Mouse (Mus musculus): Measurements from ENCODE around the gene Rgs3. TPM values are rescaled to one million over a fixed set of nuclear protein-coding genes. Genes with fewer than 3 reads are reported as not detected.
A peak's percentile ranks its signal among the peaks of the same experiment; 100 is the strongest.

Gene Rgs3
- total RNA-seq, 2 experiments from 2014 or later = 24.4 to 26.5 TPM

DNA sequence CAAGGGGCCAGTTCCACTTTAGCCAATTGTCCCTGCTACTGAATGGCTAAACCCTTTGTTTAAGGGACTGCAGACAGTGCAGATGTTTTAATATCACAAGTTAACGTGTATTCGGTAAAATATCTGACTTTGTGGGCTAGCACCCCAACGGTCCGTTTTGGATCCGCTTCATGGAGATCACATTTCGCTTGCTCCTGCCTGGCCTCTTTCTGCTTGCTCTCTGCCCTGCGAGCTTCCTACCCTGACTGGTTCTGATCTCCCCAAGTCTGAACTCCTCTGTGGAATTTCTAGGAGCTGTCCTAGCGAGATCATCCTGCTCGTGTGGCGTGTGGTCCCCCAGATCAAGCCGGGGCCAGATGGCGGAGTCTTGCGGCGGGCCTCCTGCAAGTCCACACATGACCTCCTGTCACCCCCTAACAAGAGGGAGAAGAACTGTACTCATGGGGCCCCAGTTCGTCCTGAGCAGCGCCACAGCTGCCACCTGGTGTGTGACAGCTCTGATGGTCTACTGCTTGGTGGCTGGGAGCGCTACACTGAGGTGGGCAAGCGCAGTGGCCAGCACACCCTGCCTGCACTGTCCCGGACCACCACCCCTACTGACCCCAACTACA is 65.9 kb downstream of the Rgs3 start:
- no peak for DNase-seq (ENCODE audit: low spot score in 2 of 2)

DNA sequence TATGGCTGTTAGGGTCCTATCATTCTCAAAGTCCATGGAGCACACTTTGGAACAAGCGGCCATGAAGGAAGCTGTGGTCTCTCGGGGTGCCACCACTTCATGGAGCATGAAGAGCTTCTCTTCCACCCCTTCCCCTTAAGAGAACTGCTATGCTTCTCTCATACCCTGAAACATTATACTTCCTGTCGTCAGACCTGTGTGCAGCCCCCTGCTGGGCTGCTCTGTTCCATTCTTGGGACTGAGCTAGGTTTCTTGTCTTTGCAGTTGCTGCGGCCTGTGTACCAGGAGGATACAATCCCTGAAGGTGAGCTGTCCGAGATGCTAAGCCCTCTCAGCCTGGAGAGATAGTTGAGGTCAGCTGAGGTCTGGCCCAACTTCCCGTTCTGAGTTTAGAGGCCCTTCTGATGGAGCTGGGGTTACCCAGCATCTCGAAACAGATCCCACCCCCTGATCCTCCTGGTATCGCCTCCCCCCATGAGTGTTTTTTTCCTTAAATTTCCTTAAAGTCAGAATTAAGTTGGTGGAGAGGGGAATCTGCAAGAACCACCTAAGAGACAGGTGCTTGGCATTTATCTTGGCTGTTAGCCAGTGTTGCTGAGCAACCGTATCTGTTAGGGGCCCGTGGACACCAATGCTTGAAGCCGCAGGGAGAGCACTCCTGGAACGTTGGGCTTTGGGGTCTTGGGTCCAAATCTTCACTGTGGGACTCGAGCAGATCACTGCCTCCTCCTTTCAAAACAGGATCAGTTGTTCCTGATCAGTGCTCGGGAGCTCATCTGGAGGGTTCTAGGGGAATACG is 66.8 kb downstream of the Rgs3 start:
- DNase-seq (ENCODE audit: low spot score in 2 of 2) = no peak

DNA sequence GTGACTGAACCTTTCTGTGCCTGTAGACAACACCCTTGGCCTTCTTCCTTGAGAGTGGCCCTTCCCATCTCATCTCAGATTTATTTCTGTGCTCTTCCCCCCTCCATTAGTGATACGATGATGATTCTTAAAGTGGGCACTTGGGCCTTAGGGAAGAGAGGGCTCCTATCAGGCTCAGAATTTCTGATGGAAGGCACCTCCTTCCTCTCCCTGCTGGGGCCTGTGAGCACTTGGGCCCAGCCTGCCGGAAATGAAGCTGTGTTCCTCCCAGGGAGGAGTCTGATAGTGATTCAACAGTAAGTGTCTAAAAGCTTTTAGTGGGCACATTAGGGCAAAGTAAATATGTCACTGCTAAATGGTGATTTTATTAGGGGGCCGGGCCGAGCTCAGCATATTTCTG is 67.7 kb downstream of the Rgs3 start:
- DNase-seq (ENCODE audit: low spot score in 2 of 2) = no peak

DNA sequence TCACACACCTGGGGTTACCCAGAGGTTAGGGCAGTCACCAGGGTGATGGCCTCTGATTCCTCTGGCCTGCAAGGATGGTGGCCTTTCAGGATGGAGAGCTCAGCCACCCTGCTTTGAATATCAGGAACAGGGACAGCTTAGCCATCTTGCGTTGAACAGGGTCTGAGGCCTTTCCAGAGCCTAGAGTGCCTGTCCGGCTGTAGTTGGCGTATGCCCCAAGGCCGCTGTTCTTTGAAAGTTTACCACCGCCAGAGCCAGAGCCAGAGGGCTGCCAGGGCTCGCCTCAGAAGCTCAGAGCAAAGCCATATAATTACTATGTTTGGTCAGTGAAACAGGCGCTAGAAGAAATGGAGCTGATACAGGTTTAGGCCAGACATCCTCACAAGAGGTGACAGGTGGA is 68.9 kb downstream of the Rgs3 start:
- no peak for DNase-seq (ENCODE audit: low spot score in 2 of 2)

DNA sequence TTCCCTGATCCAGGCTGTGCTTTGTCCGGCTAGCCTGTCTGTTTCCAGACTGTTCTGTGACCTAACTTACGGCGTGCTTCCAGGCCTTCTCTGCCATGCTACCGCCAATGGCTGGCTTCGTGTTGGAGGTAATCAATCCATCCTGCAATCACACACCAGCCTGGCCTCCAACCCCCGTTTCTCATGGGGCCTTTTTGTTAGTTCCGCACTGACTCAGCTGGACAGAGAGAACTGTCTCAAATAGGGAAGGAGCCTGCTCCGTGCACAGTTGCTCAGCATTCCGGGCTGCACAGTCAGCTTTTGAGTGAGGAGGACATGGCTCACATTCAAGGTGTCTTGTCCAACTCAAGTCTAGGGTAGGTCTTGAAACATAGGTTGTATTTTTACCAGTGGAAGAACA is 69.8 kb downstream of the Rgs3 start:
- DNase-seq (ENCODE audit: low spot score in 2 of 2) = no peak

DNA sequence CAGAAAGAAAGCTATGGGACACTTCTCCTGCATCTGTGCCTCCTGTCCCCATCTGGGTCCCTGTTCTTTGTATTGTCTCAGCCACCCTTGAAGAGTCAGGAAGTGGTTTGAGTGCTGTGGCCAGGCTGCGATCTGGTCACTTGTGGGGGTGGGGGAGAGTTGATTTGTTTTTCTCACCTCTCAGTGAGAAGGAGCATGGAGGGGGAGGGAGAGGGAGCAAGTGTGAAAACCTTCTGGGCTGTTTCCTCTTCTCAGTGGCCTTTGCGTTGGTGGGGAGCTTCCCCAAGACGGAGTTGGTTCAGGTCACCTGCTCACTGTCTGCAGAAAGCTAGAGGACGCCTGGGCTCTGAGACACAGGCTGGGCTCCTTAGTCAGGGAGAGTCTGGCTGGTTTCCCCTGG is 70.3 kb downstream of the Rgs3 start:
- no peak for DNase-seq (ENCODE audit: low spot score in 2 of 2)

DNA sequence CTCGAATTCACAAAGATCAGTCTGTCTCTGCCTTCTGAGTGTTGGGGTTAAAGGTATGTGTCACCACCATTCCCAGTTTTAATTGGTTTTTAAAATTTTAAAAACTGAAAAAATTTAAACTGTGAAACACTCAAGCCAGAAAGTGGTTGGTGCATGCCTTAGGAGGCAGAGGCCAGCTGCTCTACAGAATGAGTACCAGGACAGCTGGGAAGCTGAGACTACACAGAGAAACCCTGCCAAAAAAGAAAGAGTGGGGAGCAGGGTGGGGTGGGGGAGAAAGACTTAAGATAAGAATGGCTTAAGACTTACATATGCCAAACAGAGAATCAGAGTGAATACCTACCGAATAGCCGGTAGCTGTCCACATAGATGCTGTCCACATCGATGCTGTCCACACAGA is 73.6 kb downstream of the Rgs3 start:
- no peak for DNase-seq (ENCODE audit: low spot score in 2 of 2)

DNA sequence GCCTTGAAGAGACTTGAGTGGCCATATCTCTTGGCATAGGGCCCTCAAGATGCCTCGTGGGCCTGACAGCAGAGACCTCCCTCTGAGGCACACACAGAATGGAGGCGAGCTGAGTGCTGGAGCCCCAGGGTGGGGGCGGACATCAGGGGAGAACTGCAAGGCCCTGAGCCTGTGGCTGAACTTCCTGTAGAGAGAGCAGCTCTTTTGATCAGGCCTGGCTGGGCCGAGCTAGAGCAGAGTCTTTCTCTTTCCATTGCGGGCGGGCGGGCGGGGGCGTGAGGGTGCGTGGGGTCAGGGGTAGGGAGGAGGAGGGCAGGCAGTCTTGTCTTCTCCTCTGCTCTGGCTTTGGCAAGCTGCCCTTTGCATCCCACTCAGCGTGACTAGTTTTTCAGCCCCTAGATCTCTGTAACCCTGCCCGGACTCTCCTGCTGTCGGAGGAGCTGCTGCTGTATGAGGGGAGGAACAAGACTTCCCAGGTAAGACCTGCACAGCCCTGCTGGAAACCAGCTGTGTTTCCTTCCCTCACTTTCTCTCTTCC is 74.5 kb downstream of the Rgs3 start:
- no peak for DNase-seq (ENCODE audit: low spot score in 2 of 2)

DNA sequence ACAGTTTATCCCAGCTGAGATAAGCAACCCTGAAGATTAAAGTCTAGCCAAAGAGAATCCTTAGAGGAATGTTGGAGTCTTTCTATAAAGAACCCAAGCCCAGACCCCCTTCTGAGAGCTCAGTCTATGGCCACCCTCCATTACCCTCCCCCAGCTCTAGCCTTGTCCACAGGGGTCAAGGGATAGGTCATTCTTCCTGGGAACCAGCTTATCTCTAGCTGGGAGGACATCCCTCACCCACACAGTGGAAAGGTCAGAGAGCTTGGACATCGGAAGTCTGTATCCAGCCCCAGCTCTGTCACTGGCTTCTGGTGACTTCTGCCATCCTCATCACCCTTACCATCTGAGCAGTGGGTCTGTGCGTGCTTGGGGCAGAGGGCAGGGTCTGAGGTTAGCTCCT is 75.2 kb downstream of the Rgs3 start:
- no peak for DNase-seq (ENCODE audit: low spot score in 2 of 2)

DNA sequence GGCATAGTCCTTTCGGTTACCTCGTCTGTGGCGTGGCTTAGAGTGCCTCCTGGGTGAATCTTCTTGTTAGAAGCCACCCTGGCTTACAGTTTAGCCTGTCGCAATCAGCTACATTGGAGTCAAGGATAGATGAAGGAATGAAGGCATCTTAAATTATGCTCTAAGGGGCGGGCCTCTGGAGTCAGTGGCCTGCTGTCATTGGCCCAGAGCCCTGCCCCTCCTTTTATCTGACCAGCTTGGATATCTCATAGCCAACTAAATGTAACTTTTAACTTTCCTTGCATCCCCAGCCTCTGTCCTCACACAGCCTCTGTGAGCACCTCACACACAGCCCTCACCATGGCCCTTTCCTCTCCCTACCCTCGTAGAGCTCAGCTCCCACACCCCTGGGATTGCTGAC is 76.4 kb downstream of the Rgs3 start:
- no peak for DNase-seq (ENCODE audit: low spot score in 2 of 2)

DNA sequence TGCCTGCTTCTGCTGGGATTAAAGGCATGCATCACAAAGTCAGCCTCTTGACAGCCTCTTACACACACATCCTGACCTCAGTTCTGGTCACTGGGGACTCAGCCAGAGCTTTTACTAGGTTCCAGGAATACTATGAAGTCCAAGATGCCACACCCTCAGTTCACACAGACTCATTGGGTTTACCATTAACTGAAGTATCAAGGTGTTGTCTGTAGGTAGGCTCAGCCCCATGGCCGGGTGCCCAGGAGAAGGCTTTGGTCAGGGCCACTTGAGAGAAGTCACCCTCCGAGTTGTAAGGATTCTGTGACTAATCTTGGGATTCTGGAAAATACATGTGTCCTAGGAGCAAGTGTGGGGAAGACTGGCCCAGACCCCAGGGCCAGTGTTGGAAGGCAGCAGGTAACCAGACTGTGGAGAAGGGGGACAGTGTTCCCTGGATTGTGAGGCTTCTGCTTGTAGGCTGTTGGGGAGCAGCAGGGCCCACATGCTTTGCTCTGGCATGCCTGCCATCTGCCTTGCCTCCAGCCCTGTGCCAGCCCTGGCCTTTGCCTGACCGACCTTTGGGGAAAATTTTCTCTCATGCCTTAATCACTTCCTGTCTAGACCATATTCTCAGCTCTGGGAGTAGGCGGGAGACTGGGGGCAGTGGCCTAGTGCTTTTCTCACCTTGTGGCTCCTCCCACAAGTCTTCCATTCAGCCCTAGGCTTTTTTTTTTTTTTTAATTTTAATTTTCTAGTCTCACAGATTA is 78.4 kb downstream of the Rgs3 start:
- no peak for DNase-seq (ENCODE audit: low spot score in 2 of 2)

DNA sequence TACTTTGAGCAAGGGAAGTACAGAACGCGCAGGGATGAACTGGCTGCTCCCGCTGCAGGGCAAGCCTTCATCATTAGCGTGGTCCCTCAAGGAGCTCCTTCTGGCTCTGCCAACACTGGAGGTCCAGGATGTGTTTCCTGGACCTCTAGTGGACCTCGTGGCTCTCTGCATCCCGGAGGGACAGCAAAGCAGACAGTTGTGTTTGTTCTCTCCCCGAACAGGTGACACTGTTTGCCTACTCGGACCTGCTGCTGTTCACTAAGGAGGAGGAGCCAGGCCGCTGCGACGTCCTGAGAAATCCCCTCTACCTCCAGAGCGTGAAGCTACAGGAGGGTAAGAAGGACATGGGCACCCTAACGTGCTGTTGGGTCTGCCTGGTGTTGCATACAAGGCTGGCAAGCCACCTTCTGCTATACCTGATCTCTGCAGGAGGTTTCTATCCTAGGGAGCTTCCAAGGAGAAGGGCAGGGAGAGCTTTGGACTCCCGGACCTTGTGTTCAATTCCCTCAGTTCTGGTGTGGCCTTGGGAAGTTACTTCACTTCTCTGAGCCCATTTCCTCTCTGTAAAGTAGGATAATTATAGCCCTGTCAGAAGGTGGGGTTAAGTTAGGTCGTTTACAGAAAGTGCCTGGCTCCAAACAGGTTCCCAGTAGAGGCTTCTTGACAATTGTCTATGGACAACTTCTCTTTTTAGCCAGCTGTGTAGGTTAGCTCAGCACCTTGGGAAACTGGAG is 81.0 kb downstream of the Rgs3 start:
- DNase-seq (ENCODE audit: low spot score in 2 of 2) = no peak

DNA sequence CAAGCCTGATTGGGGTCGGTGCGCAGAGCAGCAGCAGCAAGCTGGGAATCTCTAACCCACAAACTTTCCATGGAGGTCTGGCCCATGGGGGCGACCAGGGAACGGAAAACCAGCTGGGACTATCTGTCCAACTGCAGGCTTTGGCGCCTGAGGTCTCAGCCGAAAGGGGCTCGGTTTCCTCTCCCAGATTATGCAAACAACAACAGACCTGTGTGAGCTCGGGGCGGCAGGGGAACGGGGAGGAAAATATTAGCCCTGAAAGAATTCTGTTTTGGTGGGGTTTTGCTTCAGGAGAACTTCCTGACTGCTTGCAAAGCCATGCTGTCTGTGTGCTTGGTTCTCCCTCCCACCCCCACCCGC is 81.6 kb downstream of the Rgs3 start:
- DNase-seq (ENCODE audit: low spot score in 2 of 2) = no peak

DNA sequence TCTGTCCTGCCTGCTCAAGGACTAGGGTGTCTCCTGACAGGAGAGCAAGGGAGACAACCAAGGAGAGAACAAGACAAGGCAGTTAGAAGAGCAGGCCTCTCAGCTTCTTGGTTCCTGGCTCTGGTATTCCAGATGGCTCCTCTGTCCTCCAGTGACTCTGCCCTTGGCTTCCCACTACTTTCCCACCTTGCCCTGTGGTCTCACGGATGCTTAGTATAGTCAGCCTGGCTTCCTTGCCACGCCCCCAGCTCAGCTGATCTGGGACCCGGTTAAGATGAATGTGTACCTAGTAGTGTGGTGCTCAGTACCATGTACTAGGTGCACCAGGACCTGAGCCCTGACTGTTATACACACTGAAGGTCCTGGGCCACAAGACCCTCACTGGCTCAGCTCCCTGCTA is 82.0 kb downstream of the Rgs3 start:
- DNase-seq (ENCODE audit: low spot score in 2 of 2) = no peak

DNA sequence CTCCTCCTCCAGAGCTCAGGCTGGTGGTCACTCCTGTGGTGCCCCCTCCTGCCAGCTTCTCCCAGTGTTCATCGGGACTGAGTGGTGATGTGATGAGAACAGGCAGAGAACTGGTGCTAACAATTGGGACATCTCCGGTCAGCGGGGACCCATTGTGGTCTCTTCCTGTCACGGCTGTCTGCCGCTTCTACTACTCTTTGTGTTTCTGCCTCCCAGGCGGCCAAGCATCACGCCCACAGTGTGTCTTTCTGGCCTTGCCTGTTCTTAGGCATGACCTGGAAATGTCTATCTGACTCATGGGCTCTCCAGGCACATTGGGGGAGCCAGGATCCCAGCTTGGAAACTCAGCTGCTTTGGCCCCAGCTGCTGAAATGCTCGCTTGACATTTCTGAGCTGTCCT is 83.8 kb downstream of the Rgs3 start:
- no peak for DNase-seq (ENCODE audit: low spot score in 2 of 2)

DNA sequence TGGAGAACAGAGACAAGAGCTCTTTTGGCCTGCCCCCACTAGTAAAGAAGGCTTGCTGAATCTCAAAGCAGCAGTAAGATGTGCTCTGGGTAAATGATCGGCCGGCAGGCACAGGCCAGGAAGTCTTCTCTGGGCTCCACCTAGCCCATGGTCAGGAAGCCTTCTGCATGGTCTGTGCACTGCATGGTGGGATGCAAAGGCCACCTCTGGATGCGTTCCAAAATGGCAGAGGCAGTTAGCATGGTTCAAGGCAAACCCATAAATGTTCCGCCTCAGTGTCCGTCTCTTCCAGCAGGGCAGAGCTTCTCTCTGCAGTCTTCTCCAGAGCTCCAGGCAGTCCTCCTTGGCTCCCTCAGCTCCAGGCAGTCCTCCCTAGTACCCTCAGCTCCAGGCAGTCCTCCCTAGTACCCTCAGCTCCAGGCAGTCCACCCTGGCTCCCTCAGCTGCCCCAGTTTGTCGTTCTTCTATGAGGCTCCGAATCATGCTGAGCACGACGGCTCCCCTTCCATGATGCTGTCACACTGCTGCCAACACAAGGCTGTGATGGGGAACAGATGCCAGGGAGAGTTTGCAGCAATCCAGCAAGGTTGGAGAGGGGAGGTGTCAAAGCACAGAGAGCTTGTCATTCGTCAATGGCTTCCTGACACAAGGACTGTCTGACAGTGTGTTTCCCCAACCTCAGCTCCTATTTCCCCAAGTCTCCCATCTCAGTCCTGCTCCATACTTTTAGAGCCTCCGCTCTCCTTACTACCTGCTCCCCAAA is 84.6 kb downstream of the Rgs3 start:
- peak in 1 of 2 experiments; percentile 58 for DNase-seq (ENCODE audit: low spot score in 2 of 2)

DNA sequence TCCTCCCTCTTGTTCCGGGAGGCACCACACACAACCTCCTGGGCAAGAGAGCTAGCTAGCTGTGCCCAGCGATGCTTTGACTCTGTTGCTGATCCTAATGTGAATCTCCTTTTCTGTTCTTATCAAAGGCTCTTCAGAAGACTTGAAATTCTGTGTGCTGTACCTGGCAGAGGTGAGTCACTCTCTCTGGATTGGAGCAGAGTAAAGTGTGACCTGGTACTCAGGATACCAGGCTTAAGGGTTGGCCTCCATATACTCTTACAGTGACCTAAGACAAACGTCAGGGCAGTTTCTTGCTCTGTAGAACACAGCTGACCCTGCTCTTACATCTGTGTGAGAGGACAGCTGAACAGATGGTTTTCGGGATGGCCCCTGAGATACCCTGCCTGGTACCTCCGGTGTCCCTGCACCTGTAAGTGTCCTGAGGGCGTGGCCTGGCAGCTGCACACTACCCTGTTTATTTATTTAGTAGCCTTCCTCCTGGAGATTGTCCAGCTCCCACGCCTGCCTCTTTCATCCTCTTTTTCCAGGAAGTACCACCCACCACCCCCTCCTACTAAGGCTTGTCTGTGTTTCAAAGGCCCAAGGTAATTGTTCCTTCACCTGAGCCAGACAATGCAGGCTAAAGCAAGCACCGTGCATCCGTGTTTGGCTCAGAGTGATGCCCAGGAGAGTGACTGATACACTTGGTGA is 87.1 kb downstream of the Rgs3 start:
- no peak for DNase-seq (ENCODE audit: low spot score in 2 of 2)

DNA sequence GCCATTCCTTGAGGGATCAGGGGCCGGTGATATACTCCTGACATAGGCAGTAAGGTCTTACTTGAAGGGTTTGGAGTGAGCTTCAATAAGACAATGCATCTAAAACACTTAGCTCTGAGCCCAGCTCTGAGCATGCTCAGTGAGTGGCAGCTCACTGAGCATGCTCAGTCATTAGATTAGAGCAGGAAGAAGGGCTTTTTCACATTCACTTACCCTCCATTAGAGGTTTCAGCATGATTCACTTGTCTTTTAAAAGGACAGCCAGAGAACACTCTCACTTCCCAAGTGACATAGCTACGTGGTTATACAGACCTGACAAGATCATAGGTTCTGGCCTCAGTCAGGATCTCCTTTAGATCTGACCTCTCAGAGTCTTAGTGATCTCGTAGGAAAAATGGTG is 89.2 kb downstream of the Rgs3 start:
- no peak for DNase-seq (ENCODE audit: low spot score in 2 of 2)

DNA sequence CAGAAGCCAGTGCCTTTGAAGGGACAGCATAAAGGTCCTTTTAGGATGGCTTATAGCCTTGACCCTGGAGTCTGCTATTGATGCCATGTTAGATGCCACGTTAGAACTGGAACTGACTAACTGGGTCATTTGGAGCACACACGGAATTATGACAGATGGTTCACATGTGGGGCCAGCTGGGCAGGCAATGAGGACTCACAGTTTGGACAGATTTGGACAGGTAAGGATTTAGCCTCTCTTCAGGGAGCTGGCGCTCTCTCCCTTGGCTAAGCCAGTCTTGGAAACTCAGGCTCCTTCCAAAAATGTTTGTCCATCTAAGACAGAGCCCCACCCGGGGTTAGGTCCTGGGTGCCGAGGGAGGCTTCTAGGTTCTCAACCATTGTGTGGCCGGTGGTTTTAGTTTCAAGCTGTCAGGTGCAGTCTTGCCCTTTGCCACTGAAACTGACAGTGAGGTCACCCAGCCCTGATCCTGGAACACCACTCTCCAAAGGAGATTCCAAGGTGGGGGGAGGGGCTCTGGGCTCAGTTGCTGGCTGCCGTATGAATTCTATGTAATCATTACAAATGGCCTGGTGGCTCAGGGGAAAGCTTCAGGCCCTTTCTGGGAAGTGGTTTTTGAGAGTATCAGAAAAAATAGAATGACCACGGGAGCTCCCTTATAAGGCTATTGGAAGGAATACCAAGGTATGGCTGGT is 90.0 kb downstream of the Rgs3 start:
- no peak for DNase-seq (ENCODE audit: low spot score in 2 of 2)
